Mouse (Mus musculus) kidney, adult 2 months (tissue): ENCODE measurements around the gene Frmpd4.

Experiments
- CTCF ChIP-seq: fragments of 200-500 bp; conservative IDR thresholded peaks from 2 replicates; pipeline ENCODE4 v1.5.1; 2011; ENCODE audit warnings: low read depth, mild to moderate bottlenecking, control low read depth, low read length, moderate library complexity, mixed read lengths; ENCODE audit not compliant: insufficient read depth, insufficient read length
- POLR2A ChIP-seq: fragments of 200-500 bp; IDR thresholded peaks from one replicate; pipeline ENCODE4 v1.6.1; 2011; ENCODE audit warnings: low read depth, low read length, control low read depth

DNA sequence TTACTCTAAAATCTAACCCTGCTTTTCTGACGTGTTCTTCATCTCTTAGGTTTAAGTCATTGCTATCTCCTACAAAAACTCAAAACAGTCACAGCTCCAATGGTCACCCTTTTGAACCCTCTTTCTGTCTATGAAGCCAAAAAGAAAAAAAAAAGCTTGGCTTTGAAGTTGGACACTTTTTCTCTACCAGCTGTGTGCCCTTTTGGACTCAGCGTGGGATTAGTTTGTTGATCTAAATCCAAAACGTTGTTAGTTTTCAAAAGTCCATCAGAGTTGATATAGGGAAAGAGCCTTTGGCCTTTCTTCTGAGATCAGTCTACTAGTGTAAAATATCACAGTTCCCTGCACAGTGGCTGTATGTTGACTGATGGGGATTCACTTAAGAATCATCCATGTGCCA, 676.0 kb downstream of the Frmpd4 start:
- TF ChIP-seq CTCF, result no peak
- TF ChIP-seq POLR2A, result no peak
